Mouse (Mus musculus) kidney, adult 18-20 months (tissue): ENCODE results near the gene S100a16.

Experiments
- DNase-seq: peaks from one replicate; pipeline ENCODE4 v3.0.0; 2021

The S100a16 gene

DNA sequence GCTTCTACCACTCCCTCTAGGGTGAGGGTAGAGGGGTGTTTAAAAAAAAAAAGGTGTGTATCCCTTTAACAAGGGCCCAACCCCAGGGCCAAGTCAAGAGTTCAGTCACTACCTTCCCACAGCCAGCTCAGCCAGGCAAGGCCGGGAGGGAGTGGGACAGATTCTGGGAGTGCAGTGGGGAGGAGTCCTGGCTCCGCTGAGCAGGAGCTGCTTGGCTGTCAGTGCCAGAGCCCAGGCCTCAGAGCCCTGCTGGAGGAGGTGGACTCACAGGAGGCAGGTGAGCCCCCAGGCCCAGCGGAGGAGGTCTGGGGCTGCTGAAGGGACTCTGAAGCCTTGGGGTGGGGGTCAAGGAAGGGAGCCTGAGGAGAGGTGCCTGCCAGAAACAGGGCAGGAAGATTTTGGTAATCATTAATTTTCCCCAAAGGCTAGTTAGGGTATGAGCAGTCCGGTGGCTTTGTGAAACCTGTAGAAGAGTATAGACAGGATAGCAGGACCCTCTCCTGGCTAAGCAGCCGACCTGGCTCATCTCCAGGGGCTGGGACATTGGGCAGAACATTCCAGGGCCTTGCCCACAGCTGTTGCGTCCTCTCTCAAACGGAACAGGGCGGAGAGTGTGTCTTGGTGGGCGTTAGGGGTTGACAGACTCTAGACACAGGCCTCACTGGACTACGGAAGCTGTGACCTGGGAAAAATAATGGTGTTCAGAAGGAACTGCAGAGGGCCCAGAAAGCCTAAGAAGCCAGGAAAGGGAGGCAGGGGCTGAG, at the start of gene S100a16:
Gene S100a16 (plus strand): TSS at position 114 of the 764 bp plus-strand sequence.
- DNase-seq: peak; percentile 87

DNA sequence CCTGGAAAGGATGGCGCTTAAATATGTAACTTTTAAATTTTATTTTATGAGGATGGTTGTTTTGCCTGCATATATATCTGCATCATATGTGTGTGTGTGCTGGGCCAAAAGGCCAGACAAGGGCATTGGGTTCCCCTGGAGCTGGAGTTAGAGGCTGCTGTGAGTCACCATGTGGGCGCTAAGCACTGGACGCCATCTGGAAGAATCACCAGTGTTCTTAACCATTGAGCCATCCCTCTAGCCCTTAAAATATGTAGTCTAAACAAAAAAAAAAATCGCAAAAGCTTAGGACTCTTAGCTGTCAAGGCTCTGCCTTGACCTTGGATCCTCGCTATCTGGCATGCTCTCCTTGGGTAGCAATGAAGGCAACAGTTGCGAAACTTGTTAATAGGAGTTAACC, 48.5 kb upstream of the S100a16 start:
- no peak for DNase-seq

DNA sequence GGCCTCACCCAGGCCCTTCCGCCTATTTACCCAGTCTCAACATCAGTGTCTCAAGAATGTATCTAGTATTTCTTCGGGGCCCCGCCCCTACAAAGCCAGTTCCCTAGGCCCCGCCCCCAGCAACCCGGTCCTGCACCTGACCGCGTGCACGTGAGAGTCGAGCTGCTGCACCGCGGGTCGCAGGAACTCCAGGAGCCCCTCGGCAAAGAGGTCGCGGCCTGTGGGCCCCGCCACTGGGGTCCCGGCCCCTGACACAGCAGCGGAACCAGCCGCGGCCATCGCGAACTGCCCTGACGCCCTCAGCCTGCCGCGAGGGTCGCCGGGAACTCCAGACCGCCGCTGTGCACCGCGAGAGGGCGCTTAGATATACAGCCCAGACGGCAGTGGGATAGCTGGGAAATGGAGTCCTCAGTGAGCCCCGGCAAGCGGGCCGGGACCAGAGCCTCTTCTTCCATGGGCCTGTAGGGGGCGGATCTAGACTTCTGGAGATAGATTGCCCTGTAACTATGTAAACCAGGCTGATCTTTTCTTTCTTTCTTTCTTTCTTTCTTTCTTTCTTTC, 46.3 kb upstream of the S100a16 start, which contains the start of gene Snapin:
Gene Snapin (minus strand): TSS at position 338 of the 561 bp plus-strand sequence.
- peak; percentile 99 for DNase-seq

DNA sequence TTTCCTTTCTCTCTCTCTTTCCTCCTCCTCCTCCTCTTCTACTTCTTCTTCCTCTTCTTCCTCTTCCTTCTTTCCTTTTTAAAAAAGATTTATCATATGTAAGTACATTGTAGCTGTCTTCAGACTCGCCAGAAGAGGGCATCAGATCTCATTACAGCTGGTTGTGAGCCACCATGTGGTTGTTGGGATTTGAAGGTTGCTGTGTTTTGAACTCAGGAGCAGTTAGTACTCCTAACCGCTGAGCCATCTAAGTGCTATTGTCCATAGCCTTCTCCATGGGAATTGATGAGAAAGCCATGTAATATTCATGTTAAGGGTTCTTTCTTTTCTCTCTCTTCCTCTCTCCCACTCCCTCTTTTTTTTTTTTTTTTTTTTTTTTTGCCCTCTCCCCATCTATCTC, 45.7 kb upstream of the S100a16 start:
- DNase-seq: no peak

DNA sequence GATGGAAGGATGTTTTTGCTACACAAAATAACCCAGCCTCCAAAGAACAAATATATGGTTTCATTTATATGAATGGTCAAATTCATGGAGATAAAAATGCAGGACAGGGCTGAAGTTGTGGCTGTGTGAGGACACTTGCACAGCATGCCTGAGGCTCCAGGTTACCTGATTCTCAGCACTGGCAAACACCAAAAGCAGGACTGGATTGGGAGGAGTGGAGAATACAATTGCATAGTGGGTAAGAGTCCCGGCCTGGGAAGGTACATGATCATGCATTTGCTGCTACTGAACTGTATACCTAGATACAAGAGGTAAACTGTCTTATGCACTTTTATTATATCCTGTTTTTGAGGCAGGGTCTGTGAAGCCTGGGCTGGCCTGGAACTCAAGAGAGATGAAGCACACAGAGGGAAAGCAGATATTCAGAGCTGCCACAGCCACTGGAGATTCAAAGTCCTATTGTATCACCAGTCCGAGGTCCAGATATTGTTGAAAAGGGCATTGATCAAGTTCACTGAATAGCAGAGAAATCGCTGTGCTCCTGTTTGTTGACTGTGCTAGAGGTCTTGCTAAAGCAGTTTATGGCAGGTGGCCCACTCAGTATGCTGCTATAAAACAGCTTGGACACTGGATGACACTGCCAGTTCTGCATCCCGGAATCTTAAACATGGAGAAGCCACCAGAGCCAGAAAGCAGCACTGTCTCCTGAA, 43.1 kb upstream of the S100a16 start:
- no peak for DNase-seq

DNA sequence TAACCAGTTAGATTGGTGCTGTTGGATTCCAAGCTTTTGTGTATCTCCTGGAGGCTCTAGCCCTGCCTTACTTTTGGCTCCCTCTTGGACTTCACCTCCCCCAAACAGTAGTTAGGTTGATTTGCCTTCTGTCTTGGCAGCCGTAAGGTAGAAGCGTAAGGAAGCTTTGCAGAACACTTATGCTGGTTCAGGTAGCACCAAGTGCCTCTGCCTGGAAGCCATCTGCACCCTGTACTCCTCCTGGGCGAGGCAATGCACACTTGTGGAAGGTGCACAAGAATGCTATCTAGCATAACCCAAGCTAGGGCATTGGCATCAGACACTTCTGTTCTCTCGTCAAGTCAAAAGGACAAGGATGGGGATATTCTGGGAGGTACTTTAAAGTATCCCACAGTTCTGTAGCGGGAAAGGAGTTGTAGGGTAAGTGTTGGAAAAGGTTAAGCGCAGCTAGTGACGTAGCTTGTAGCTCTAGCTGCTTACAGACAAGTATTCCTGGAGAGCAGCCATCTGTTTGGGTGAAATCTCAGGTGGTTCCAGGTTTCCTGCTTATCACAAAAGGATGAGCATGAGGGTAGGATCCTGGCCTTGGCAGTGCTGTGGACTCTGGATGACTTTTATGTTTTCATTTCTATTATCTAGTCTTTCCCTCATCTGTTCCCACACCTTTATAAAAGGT, 41.1 kb upstream of the S100a16 start:
- no peak for DNase-seq

DNA sequence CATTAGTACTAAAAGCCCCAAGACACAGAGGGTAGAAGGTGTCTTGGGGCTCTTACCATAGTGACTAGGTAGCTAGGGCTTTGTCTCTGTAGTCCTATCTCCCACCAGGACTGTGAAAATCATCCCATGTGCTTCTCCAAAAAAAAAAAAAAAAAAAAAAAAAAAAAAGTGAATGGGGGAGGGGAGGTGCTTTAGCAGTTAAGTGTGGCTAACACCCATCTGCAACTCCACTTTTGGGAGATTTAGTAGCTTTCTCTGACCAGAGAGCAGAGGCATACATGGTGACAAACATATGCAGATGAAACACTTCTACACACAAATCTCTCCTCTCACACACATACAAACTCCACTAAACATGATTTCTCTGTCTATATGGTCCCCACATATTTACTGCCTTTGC, 39.5 kb upstream of the S100a16 start:
- DNase-seq: no peak

DNA sequence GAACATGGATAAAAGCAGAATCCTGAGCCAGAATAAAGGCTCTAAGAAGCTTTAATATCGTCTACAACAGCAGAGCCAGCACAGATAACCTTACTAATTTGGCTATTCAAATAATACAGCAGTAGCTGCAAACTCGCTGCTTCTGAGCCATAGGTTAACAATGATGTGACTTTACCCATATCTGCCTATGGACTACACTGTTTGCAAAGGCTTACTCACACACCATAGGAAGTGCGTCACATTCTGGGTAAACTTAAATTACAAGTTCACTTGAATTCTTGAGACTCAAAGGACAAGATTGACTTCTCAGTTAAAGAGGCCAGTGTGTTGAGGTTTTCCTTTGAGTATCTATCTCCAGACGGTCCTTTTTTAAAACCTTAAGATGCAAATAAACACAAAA, 33.6 kb upstream of the S100a16 start:
- no peak for DNase-seq

DNA sequence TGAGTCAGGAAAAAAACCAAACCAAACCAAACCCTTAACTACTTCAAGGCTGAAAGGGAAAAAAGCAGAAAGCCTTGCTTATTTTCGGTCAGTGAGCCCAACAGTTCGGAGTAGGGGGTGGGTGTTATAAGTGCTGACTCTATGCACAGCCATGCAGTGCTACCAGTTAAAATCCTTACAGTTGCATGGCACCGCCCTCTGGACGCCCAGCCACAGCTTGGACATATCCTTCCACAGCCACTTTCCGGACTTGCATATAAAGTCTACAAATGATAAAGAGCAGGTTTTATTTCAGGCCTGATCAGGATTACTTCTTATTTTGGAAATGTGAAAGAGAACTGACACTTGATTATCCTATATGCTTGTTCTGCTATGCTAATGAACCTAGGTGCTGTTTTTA, 31.8 kb upstream of the S100a16 start:
- DNase-seq: no peak

DNA sequence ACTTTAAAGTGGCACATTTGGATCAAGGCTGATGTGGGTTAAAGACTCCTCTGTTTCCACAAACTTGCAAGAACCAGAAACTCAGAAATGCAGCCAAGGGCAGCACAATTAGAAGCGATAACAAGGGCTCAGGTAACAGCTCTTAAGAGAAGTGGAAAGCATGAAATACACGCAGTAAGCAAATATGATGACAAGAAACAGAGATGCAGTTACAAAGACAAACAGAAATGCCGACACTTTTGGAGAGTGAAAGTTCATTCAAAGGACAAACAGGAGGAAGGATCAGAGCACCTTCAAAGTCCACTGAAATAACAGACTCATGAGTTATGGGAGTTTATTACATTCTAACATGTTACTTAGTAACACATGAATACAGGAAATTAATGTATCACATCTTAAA, 30.7 kb upstream of the S100a16 start:
- DNase-seq: no peak

DNA sequence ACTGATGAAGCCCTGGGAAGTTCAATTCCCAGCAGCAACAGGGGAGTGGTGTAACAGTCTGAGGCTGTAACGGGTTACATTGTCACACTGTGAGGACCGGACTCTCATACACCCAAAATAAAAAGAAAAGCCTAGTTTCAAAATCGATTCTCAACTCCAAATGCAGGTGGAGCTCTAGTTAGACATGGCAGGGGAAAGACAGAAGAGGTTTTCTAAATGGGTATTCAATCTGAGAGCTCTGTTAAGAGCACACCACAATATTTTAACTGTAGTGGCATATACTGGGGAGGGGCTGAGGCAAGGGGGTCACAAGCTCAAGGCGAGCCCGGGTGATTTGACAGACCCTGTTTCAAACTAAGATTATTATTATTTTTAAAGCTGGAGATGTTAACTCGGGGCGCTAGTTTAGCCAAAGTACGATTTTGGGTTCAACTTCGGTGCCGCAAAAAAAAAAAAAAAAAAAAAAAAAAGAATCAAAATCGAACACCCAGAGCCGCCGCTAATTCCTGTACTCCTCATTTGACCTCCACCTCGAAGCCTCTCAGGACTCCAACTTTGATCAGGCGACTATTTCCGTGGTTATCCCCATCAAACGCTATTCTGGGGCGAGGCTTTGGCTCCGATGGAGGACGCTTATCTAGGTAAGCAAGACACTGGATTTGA, 28.6 kb upstream of the S100a16 start:
- DNase-seq: no peak

DNA sequence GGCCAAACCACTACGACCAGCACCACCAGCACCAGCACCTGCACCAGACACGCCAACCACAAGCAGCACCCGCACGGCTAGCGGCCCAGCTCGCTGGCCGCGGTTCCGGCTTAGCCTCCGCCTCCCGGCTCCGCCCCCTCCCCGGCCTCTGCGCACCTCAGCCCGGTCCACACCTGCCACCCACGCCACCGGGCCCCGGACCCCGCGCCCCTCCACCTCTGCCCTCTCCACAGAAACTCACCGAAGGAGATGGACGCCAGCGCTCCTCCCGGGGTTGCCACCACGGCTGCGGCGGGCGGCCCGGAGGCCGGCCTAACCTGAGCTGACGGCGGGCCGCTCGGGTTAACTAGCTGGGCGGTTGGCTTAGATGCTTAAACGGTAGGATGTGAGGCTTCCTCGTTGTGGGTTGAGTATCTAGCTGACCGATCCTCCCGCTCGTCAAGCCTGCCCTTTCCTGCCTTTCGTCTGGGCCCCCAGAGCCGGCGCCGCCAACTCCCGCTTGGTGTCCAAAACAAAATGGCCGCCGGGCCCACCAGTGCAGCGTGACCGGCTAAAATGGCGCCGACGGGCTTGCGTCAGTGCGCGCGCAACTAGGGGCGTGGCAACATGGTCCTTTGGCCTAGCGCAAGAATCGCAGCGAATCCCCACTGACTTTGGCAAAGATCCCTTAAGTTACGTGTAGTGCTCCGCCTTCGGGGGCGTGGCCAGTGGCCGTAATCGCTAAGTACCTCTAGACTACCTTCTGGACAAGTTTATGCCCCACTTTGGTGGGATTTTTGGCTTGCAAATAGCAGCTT, 27.9 kb upstream of the S100a16 start, which contains the start of gene Chtop:
Gene Chtop (minus strand): TSS at position 549 of the 797 bp plus-strand sequence.
- peak; percentile 100 for DNase-seq

DNA sequence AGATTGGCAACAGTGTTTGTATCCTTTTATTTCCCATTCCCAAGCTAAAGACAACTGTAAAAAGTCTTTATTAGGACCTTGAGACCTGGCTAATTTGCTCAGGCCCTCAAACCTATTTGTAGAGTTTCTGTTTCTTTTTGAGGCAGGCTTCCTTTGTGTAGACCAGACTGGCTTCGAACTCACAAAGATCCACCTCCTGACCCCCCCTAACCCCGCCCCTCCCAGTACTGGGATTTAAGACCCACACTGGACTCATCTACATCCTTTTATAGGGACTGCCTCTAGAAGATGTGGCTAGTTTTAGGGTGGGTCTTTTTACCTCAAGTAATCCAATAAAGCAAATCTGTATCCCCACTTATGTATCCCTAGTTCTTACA, 27.3 kb upstream of the S100a16 start:
- DNase-seq: no peak

DNA sequence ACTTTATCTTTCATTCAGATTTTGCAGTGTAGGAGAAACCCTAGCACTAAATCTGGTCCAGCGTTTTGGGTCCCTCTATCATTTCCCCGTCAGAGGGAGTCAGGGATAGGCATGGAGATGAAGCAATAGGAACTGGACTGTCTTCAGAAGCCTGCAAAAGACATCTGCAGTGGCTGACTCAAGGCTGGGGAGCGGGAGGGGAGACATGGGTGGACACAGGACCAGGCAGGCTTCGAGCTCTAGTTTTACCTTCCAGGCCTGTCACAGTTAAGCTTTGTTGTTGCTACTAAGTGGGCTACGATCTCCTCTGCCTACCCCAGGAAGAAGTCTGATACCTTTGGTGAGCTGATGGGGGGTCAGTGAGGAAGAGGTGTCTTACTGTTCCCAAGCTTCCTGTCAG, 24.8 kb upstream of the S100a16 start:
- no peak for DNase-seq

DNA sequence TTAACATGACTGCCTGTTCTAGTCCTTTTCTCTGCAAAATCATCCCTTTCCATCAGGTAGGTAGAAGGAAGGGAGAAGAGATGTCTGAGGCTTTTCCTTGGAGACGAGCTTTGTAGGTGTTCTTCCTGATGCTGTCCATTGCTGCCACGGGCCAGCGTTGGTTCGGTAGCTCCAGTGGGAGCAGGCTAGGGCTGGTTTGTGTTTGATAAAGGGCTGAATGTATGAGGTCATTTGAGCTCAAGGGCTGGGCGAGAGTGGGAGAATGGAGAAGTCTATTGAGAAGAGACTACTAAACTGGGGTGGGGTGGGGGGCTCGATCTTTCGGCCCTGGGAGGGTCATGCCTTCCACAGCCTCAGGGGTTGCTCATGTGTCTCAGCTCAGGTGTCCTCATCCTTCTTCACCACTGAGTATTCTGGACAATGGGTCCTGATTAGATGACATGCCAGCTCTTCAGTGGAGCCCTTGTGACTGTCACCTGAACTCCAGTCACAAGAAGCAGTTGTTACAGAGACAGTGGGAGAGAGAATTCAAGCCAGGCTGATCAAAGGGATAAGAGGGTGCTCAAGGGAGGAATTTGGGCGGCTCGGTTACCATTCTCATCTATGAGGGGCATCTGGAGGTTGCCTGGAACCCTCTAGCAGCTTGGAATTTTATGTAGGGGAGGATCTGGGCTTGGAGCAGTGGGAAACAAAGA, 24.0 kb upstream of the S100a16 start:
- DNase-seq: no peak

DNA sequence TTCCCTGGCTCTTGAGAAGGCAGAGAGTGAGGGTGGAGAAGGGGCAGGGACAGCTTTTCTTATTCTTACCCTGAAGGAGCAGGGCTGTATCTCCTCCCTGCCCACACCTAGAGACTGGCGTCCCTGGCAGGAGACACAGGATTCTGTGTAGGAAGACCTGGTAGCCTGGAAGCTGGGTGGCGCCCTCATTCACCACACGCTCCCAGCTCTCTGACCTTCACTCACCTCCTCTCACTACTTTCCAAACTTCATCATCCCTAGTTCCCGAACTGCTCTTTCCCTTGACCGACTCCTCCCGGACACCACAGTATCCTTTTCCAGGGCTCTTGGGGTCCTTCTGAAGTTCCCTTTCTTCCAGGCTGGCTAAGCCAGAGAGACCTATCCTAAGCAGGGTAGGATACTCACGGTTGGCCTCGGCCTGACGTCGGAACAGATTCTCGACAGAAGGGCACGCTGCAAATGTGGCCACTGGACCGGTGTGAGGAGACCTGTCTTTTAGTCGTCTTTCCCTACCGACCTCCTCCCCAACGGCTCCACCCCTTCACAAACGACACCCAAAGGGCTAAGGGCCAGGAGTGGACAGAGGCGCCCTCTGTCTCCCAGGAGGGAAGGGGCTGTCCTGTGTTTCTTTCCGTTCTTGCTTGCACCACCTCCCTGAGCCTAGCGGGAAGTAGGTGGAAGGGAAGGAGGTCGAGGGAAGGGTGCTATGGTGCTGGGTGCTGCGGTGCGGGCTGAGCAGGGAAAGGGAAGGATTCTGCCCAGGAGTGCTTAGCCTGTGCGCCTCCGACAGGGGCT, 23.1 kb upstream of the S100a16 start, which contains the start of the genes S100a1 and S100a13:
Gene S100a1 (minus strand): TSS at position 597 of the 795 bp plus-strand sequence.
Gene S100a13 (plus strand): TSS at position 640 of the 795 bp plus-strand sequence.
- peak; percentile 86 for DNase-seq

DNA sequence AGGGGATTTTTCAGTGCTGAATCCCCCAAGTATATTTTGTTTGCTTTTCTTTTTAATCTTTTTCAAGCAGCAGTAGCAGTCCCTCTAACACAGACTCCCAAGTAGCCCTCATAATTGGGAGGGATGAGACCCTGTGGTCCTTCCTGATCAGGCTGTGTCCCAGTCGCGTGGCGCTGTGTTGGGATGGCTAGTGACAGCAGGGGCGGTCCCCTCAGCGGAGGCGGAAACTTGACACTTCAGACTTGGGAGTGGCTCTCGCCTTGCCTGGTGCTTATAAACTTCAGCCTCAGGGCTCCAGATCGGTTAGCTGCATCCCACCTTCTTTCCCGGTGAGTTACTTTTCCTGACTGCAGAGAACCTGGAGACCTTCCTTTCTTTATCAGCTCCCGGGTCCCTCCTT, 22.4 kb upstream of the S100a16 start:
- peak; percentile 77 for DNase-seq

DNA sequence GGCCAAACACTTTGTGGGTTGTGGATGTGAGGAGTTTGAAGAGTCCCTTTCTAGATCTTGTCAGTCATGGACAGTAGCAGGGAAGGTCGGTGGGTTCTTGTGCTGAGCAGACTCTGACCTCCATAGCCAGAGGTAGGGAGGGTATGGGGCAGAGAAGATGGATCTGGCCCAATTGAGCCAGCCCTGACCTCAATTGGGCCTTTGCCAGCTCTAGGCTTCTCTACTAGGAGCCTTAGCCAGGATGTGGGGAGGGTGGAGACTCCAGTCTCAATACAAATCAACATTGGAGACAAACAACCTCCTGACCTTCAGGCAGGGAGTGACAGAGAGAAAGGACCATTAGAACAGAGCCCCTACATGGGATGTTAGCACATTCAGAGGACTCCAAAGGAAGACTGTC, 21.8 kb upstream of the S100a16 start:
- peak; percentile 55 for DNase-seq

DNA sequence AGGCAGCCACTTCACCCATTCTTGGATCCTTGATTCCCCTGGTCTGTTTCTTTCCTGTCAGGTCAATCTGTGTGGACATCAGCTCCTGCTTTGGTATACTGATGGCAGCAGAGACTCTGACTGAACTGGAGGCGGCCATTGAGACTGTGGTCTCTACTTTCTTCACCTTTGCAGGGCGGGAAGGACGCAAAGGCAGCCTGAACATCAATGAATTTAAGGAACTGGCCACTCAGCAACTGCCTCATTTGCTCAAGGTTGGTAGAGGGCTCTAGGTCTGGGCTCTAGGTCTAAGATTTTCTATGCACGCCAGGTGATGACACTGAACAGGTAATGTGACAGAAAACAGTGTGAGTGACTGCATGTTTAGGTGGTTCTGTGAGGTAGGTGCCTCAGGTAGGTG, 21.3 kb upstream of the S100a16 start:
- no peak for DNase-seq

DNA sequence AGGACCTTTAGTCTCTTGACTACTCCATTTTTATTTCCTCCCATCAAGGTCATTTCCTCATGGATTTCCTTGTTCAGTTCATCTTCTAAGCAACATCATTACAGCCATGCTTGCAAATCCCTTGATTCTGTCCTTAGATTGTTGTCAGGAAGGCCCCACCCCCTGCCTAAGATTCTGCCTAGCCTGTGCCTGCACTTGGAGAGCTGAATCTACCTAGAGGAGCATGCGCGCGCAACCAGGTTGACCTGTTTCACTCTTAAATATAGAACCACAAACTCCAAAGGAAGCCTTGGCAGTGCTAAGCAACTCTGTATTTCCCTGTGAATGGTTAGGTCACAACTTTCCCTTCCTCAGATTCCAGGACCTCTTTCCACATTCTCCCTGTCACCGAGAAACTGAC, 19.3 kb upstream of the S100a16 start:
- DNase-seq: no peak
